Mouse (Mus musculus) kidney, postnatal 0 days (tissue): ENCODE results near the gene Utp11. TPM values are rescaled to one million over a fixed set of nuclear protein-coding genes. Genes with fewer than 3 reads are reported as not detected.

ENCODE experiments used
- ATAC-seq: fragments of 200-750 bp; cut with Nextera tagmentation; replicated peaks from 2 replicates; pipeline ENCODE4 v1.8.0; 2017; ENCODE audit warnings: low read depth, moderate number of reproducible peaks, moderate TSS enrichment, moderate library complexity; ENCODE audit not compliant: low FRiP score
- DNase-seq: peaks from one replicate; pipeline ENCODE4 v3.0.0-alpha.2; 2016; ENCODE audit warnings: low spot score
- H3K27ac ChIP-seq: fragments of 300-500 bp; sonication (generic); 2 replicates; pipeline ENCODE4 v1.5.1; 2014; ENCODE audit warnings: mild to moderate bottlenecking
- H3K27me3 ChIP-seq: fragments of 300-500 bp; sonication (generic); 2 replicates; pipeline ENCODE4 v1.6.1; 2014; ENCODE audit warnings: low read length, mixed read lengths; ENCODE audit not compliant: insufficient read depth
- H3K36me3 ChIP-seq: fragments of 300-500 bp; sonication (generic); 2 replicates; pipeline ENCODE4 v1.6.1; 2014; ENCODE audit warnings: low read length, mixed read lengths; ENCODE audit not compliant: insufficient read depth
- H3K4me1 ChIP-seq: fragments of 300-500 bp; sonication (generic); replicated peaks from 2 replicates; pipeline ENCODE4 v1.6.1; 2014; ENCODE audit warnings: antibody characterized with exemption, low read length, mixed read lengths; ENCODE audit not compliant: insufficient read depth
- H3K4me2 ChIP-seq: fragments of 300-500 bp; sonication (generic); 2 replicates; pipeline ENCODE4 v1.6.1; 2014; ENCODE audit warnings: mild to moderate bottlenecking, low read length, moderate library complexity, mixed read lengths
- H3K4me3 ChIP-seq: fragments of 300-500 bp; sonication (generic); replicated peaks from 2 replicates; pipeline ENCODE4 v1.5.1; 2014; ENCODE audit warnings: low read depth, low read length
- H3K9ac ChIP-seq: fragments of 300-500 bp; sonication (generic); 2 replicates; pipeline ENCODE4 v1.6.1; 2014; ENCODE audit warnings: low read depth, low read length
- H3K9me3 ChIP-seq: fragments of 300-500 bp; sonication (generic); replicated peaks from 2 replicates; pipeline ENCODE4 v1.6.1; 2016; ENCODE audit warnings: low read length, inconsistent platforms, mixed read lengths
- CTCF ChIP-seq: IDR thresholded peaks from 2 replicates; pipeline ENCODE4 v1.5.1; 2016; ENCODE audit warnings: antibody characterized with exemption, low read depth, mild to moderate bottlenecking, moderate library complexity
- WGBS: fragments of 180-500 bp; shearing (Covaris S2); extraction: QIAGEN DNeasy Blood & Tissue Kit; methylation state at CpG from one replicate; pipeline ENCODE4 v1.1.7; 2014; 5-methylcytosine and 5-hydroxymethylcytosine counted together
- polyA plus RNA-seq: library from polyadenylated mRNA; unstranded; fragments of >200 nt; fragmentation: Nextera tagmentation; extraction: Ambion mirVana; gene quantifications from 2 replicates; pipeline ENCODE4 v1.2.1, GENCODE M21; 2015

Gene Utp11
- polyA plus RNA-seq, 1 experiment from 2014 or later = 61.8 TPM

DNA sequence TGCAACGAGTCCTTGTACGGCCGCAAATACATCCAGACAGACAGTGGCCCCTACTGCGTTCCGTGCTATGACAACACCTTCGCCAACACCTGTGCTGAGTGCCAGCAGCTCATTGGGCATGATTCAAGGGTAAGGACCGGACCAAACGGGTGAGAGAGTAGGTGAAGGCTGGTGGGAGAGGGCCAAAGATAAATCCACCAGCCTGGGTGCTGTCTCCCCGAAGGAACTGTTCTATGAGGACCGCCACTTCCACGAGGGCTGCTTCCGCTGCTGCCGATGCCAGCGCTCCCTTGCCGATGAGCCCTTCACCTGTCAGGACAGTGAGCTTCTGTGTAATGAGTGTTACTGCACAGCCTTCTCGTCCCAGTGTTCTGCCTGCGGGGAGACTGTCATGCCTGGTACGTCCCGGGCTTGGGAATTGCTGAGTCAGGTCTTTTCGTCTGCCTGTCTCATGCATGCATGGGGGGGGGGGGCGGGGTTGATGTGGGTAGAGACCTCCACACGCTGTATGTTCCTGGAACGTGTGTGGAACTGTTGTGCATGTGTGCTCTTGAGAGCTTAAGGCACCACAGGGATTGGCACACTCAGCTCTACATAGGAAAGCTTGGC is 12.4 kb upstream of the Utp11 start:
- ATAC-seq = no peak
- Histone ChIP-seq H3K27me3 (no peaks in the 10 kb centered on the region), H3K4me2 (peak overlapping the region; percentile 16; the same call in 1 of the 2 replicates), H3K9me3 (no peaks in the 10 kb centered on the region), H3K36me3 (no peaks in the 10 kb centered on the region), H3K4me1 (peaks cover 39% of the 10 kb centered on the region), H3K4me3 (no peak overlapping the region), H3K9ac (no peak overlapping the region), H3K27ac (peak overlapping the region; percentile 90)
- TF ChIP-seq CTCF = no peak
- no peak for DNase-seq
- 79% methylated on average over 23 of the region's 23 CpGs for WGBS

DNA sequence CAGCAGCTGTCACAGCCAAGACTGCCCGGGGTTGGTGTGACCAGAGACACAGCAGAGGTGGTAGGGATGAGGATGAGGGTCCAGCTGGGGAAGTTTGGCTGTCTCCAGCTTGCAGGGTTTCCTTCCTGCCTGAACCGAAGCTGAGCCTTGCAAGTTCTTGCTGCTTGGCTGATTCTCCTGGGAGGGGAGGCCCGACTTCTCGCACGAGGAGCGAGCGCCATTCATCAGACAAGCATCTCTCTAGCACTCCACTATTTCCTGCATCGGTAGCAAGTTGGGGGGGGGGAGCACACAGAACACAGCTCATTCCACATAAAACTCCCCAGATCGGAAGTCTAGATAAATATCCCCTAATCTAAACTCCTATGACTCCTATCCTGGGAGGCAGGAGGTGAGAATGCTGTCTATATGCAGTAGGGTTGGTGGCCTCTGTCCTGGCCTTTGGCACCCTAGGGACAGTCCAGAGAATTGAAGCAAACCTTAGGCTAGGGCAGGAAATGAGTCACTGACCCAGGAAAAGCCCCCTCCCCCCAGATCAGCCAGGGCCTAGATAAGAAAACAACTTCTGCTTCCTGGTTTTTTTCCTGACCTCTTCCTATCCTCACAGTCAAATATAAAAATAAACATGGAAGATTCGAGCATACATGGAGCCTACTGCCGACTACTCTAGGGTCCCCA is 11.5 kb upstream of the Utp11 start:
- peak overlapping the region; percentile 39 for H3K4me2 ChIP-seq
- no peak for ATAC-seq
- H3K27me3 ChIP-seq = no peaks in the 10 kb centered on the region
- no peaks in the 10 kb centered on the region for H3K36me3 ChIP-seq
- 3% methylated on average over 11 of the region's 11 CpGs for WGBS
- H3K9me3 ChIP-seq = no peaks in the 10 kb centered on the region
- H3K4me3 ChIP-seq = 0 out of 2 replicates have a peak overlapping the region, but pooled peaks have one; percentile 7
- TF ChIP-seq CTCF = no peak
- H3K27ac ChIP-seq = peak overlapping the region; percentile 90
- no peak overlapping the region for H3K9ac ChIP-seq
- H3K4me1 ChIP-seq = peaks cover 37% of the 10 kb centered on the region
- DNase-seq = peak; percentile 87

DNA sequence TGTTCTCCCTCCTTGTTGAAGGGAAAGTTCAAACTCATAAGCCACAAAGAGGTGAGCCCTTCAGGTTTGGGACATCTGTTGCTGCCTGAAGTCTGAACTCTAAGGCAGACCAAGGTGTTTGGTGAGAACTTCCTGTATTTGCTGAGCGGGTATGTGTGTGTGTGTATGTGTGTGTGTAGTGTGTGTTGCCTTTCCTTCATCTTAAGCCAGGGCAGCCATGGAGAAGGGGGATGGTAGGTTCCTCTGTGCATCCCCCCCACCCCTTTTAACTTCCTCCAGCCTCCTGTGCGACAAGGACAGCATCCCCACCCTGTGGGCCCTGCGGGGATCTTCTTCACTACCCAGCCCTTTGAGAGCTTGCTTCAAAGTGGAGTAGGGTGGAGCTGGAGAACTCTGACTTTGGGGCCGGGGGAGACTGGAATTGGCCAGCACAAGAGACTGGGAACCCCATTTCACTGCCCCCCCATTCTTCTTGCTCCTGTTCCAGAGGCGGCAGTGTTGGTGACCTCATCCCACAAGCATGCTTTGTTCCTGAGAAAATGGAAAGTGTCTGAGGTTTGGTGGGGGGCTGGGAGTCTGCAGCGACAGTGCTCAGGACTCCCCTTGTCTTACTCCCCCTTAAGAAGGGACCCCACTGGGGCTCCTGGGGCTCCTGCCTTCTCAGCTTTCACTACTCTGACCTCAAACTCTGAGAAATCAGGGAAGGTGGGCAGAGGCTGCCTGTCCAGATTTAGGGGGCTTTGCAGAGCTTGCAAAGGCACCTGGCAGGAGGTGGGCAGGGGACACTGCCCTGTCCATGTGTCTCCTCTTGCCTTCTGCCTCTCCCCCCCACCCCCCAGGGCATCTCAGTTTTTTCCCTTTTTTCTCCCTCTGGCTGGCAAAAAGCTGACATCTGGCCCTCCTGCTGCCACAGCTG is 10.7 kb upstream of the Utp11 start:
- 0 out of 2 replicates have a peak overlapping the region, but pooled peaks have one; percentile 7 for H3K4me3 ChIP-seq
- DNase-seq (peak; percentile 53), ATAC-seq (no peak)
- no peak overlapping the region for H3K9ac ChIP-seq
- H3K36me3 ChIP-seq = no peaks in the 10 kb centered on the region
- H3K9me3 ChIP-seq = no peaks in the 10 kb centered on the region
- WGBS = 13% methylated on average over 6 of the region's 6 CpGs
- no peaks in the 10 kb centered on the region for H3K27me3 ChIP-seq
- peak overlapping the region; percentile 39 for H3K4me2 ChIP-seq
- peak overlapping the region; percentile 90 for H3K27ac ChIP-seq
- TF ChIP-seq CTCF = no peak
- H3K4me1 ChIP-seq = peaks cover 35% of the 10 kb centered on the region

DNA sequence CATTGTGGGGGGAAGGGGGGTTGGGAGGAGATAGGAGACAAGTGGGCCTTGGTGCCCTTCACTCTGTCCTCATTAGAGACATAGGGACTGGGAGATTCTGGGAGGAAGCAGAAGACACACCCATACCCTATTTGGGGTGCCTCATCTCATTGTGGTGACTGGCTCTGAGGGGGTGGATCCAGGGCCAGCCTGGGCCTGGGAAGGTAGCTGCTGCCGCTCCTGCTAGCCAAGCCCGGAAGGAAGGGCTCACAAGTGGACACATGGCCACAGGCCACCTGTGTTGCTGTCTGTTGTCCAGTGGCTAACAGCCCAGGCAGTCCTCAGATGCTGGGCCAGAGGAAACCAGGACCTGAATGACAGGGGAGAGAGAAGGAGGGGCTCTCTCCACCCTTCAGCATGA is 10.0 kb upstream of the Utp11 start:
- Histone ChIP-seq H3K4me1 (peaks cover 34% of the 10 kb centered on the region), H3K36me3 (no peaks in the 10 kb centered on the region), H3K9me3 (no peaks in the 10 kb centered on the region), H3K9ac (no peak overlapping the region), H3K4me3 (0 out of 2 replicates have a peak overlapping the region, but pooled peaks have one; percentile 2), H3K27me3 (no peaks in the 10 kb centered on the region), H3K27ac (peak overlapping the region; percentile 90), H3K4me2 (peak overlapping the region; percentile 39; the same call in 1 of the 2 replicates)
- WGBS = 42% methylated on average over 2 of the region's 2 CpGs
- TF ChIP-seq CTCF = no peak
- ATAC-seq = no peak
- DNase-seq = no peak

DNA sequence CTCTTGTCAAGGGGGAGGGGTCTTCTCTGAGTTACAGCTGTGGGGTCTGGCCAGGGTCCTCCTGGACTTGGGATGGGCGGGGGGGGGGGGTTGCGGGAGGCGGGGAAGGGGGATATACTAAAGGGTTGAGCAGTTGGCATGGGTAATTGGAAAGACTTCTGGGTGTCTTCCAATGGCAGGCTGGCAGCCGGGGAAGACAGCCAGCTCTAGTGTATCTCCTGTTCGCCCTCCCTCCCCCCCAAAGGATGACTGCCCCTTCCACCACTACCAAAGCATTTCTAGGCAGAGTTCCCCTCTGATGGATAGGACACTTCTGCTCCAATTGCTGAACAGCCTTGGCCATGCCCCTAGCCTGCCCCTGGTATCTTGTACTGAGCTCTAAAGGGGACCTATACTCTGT is 8.5 kb upstream of the Utp11 start:
- 42% methylated on average over 5 of the region's 5 CpGs for WGBS
- Histone ChIP-seq H3K36me3 (no peaks in the 10 kb centered on the region), H3K9ac (no peak overlapping the region), H3K27me3 (no peaks in the 10 kb centered on the region), H3K4me2 (peak overlapping the region; percentile 94), H3K27ac (no peak overlapping the region), H3K4me1 (peaks cover 34% of the 10 kb centered on the region), H3K4me3 (peak overlapping the region; percentile 75), H3K9me3 (no peaks in the 10 kb centered on the region)
- no peak for ATAC-seq
- no peak for DNase-seq
- no peak for TF ChIP-seq CTCF
